Comparison of ENCODE assay signal across 10 mouse cellular contexts in the genomic region with DNA sequence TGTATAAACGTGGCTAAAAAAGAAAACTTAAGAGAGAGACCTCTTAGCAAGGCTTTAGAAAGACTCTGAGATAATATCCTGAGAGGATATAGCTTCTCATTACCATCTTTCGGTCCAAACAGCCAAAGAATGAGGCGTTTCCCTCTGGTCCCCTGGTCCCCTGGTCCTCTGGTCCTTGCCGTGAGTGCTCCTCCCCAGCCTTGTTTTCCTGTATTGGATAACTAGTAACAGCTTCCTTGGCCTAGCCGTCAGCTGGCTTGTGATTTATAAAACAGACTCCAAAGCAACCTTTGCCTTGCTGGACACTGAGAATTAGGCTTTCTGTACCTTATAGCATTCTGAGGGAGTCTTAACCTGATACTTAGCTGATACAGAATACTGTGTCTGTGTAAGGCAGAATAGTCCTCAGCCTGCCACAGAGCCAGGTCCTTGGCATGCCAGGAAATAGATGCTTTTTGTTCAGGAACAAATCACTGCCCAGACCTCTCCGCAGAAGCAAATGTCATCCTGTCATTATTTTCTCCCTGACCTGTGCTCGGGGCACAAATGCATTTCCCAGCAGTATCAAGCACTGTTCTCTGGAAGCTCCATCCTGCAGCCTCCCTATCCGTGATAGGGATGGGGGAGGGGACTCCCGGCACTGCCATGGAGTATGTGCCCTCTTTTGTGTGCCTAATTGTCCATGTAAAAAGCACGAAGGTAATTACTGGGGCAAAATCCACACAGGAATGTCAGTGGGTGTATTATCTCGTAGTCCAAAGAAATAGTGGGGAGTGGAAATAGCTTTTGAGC.
DNase-seq lines count a peak whose midpoint lies in the region; ATAC-seq and TF ChIP-seq lines count a peak whose summit lies in the region.
"Had no signal": no experiment of that assay in that cellular context is flagged by ENCODE, and none has a peak within 500 bp of the region (broad histone marks: within the 10 kb centered on the region; RNA-seq: fewer than 3 reads in every experiment).

No protein-coding gene starts in this region.

- peak overlapping the region; percentile 20 for H3K4me3 ChIP-seq in forebrain, embryonic 10.5 days
- no peak overlapping the region for H3K4me3 ChIP-seq in hindbrain, postnatal 0 days (ENCODE audit: low read length)
- H3K4me3 ChIP-seq in midbrain, embryonic 14.5 days (replicated peaks; ENCODE audit: low read depth, low read length): no peak overlapping the region
- no peak overlapping the region for H3K4me3 ChIP-seq in thymus, adult 2 months (ENCODE audit: control insufficient read depth, insufficient read depth, low read length)

- H3K4me2 ChIP-seq in hindbrain, postnatal 0 days (ENCODE audit: low read depth, low read length): no peak overlapping the region
- H3K4me2 ChIP-seq in midbrain, embryonic 14.5 days (ENCODE audit: low read length): peak overlapping the region; percentile 18; the same call in 1 of the 2 replicates

- H3K27ac ChIP-seq in forebrain, embryonic 10.5 days: peak overlapping the region; percentile 35; the same call in 1 of the 2 replicates
- H3K27ac ChIP-seq in hindbrain, postnatal 0 days: no peak overlapping the region
- peak overlapping the region; percentile 70 for H3K27ac ChIP-seq in midbrain, embryonic 14.5 days (replicated peaks; ENCODE audit: low read depth, low read length)
- no peak overlapping the region for H3K27ac ChIP-seq in thymus, adult 2 months (ENCODE audit: control insufficient read depth, insufficient read depth, low read length)
- H3K27ac ChIP-seq: liver, embryonic 14.5 days had no signal

- no peak overlapping the region for H3K9ac ChIP-seq in hindbrain, postnatal 0 days (replicated peaks; ENCODE audit: low read length)
- H3K9ac ChIP-seq in midbrain, embryonic 14.5 days (replicated peaks; ENCODE audit: low read length): peak overlapping the region; percentile 25; the same call in 1 of the 2 replicates
- H3K9ac ChIP-seq: liver, embryonic 14.5 days had no signal

- peak; percentile 9 to 56 for DNase-seq in adrenal gland, adult (ENCODE audit: inconsistent age in 2 of 2, low spot score in 1 of 2)
- no peak for DNase-seq in adrenal gland, postnatal 25 days
- no peak for DNase-seq in forebrain, embryonic 10.5 days (ENCODE audit: extremely low spot score, low spot score)
- peak; percentile 23 for DNase-seq in hindbrain, postnatal 0 days (ENCODE audit: low spot score)
- peak; percentile 66 for DNase-seq in midbrain, embryonic 14.5 days
- DNase-seq in thymus, adult 2 months: no peak
- no peak for DNase-seq in thymus, postnatal 0 days (ENCODE audit: low spot score)
- DNase-seq in layer of hippocampus, adult 11-12 months (ENCODE audit: low spot score): no peak
- DNase-seq: right cerebral cortex, adult 18-20 months had no signal

- peaks cover 21% of the 10 kb centered on the region for H3K4me1 ChIP-seq in forebrain, embryonic 10.5 days
- H3K4me1 ChIP-seq in hindbrain, postnatal 0 days (ENCODE audit: insufficient read depth, low read length): 0 out of 2 replicates have a peak, but pooled peaks cover 5% of the 10 kb centered on the region
- H3K4me1 ChIP-seq in midbrain, embryonic 14.5 days (ENCODE audit: control insufficient read depth, insufficient read depth, low read length): peaks cover 8% of the 10 kb centered on the region
- H3K4me1 ChIP-seq in thymus, adult 2 months (replicated peaks; ENCODE audit: control insufficient read depth, insufficient read depth, low read length): no peaks in the 10 kb centered on the region

- H3K27me3 ChIP-seq in forebrain, embryonic 10.5 days (ENCODE audit: poor library complexity, severe bottlenecking): peaks cover 14% of the 10 kb centered on the region
- H3K27me3 ChIP-seq in hindbrain, postnatal 0 days (ENCODE audit: insufficient read depth, low read length): no peaks in the 10 kb centered on the region
- H3K27me3 ChIP-seq in midbrain, embryonic 14.5 days (ENCODE audit: control insufficient read depth, insufficient read depth, low read length): no peaks in the 10 kb centered on the region
- H3K27me3 ChIP-seq in thymus, adult 2 months (ENCODE audit: control insufficient read depth, insufficient read depth, low read length): no peaks in the 10 kb centered on the region

- TF ChIP-seq POLR2A in thymus, adult 2 months (IDR thresholded peaks at IDR 0.05; ENCODE audit: control insufficient read depth, extremely low read depth, insufficient read depth, low read length, poor library complexity): no peak

- H3K9me3 ChIP-seq in forebrain, embryonic 10.5 days: no peaks in the 10 kb centered on the region
- no peaks in the 10 kb centered on the region for H3K9me3 ChIP-seq in hindbrain, postnatal 0 days (ENCODE audit: low read length)
- H3K9me3 ChIP-seq in midbrain, embryonic 14.5 days (ENCODE audit: control insufficient read depth, low read length): no peaks in the 10 kb centered on the region

- ATAC-seq in hindbrain, postnatal 0 days: no peak
- ATAC-seq in midbrain, embryonic 14.5 days (ENCODE audit: low FRiP score, low TSS enrichment): peak; percentile 46; the same call in 1 of the 2 replicates

- WGBS in forebrain, embryonic 10.5 days: 17% methylated on average over 11 of the region's 11 CpGs
- WGBS in hindbrain, postnatal 0 days: 28% methylated on average over 11 of the region's 11 CpGs
- WGBS in midbrain, embryonic 14.5 days: 28% methylated on average over 11 of the region's 11 CpGs
- 52% methylated on average over 11 of the region's 11 CpGs for WGBS in thymus, adult 2 months

- TF ChIP-seq CTCF in hindbrain, postnatal 0 days (IDR thresholded peaks at IDR 0.05; ENCODE audit: low read depth): no peak
- TF ChIP-seq CTCF in thymus, adult 2 months (IDR thresholded peaks at IDR 0.05; ENCODE audit: borderline replicate concordance, control insufficient read depth, extremely low read depth, insufficient read depth, low read length, poor library complexity): no peak

- no peaks in the 10 kb centered on the region for H3K36me3 ChIP-seq in forebrain, embryonic 10.5 days (replicated peaks)
- H3K36me3 ChIP-seq in hindbrain, postnatal 0 days (ENCODE audit: insufficient read depth, low read length): no peaks in the 10 kb centered on the region
- H3K36me3 ChIP-seq in midbrain, embryonic 14.5 days (ENCODE audit: control insufficient read depth, insufficient read depth, low read length): no peaks in the 10 kb centered on the region
- no peaks in the 10 kb centered on the region for H3K36me3 ChIP-seq in thymus, adult 2 months (ENCODE audit: control insufficient read depth, insufficient read depth, low read length)

Comparison
In these comparisons a context has a peak if more than half of its experiments do, and no peak if none do; other contexts are left out.
1. DNase-seq: peak in adrenal gland, adult (2 of 2), hindbrain, postnatal 0 days (single experiment) and midbrain, embryonic 14.5 days (single experiment); none in adrenal gland, postnatal 25 days (single experiment), forebrain, embryonic 10.5 days (single experiment), thymus, adult 2 months (single experiment), thymus, postnatal 0 days (single experiment) and layer of hippocampus, adult 11-12 months (single experiment).
2. H3K27ac ChIP-seq: peak in forebrain, embryonic 10.5 days (single experiment) and midbrain, embryonic 14.5 days (single experiment); none in hindbrain, postnatal 0 days (single experiment) and thymus, adult 2 months (single experiment).